In genomic region chr2:60867304-60867703, GRCm38 (mm10) we compare ENCODE assay signal across 17 mouse cellular contexts.
"Had no signal": no experiment of that assay in that cellular context is flagged by ENCODE, and none has a peak within 500 bp of the region (broad histone marks: within the 10 kb centered on the region; RNA-seq: fewer than 3 reads in every experiment).

No protein-coding gene starts in this region.

- ATAC-seq: midbrain, embryonic 15.5 days had no signal

- H3K4me2 ChIP-seq: limb, embryonic 13.5 days; lung, embryonic 15.5 days; midbrain, embryonic 11.5 days; midbrain, embryonic 15.5 days; neural tube, embryonic 13.5 days had no signal

- H3K9me3 ChIP-seq: limb, embryonic 13.5 days; lung, embryonic 15.5 days; megakaryocyte, embryonic 14.5 days; midbrain, embryonic 15.5 days; neural tube, embryonic 13.5 days had no signal

- H3K27me3 ChIP-seq: limb, embryonic 13.5 days; lung, embryonic 15.5 days; megakaryocyte, embryonic 14.5 days; midbrain, embryonic 15.5 days; neural tube, embryonic 13.5 days had no signal

- H3K36me3 ChIP-seq: lung, embryonic 15.5 days; midbrain, embryonic 15.5 days; neural tube, embryonic 13.5 days had no signal

- H3K4me1 ChIP-seq: midbrain, embryonic 15.5 days had no signal

- H3K4me3 ChIP-seq: layer of hippocampus, adult 2 months; limb, embryonic 13.5 days; lung, embryonic 15.5 days; midbrain, embryonic 15.5 days; neural tube, embryonic 13.5 days had no signal

- H3K9ac ChIP-seq: limb, embryonic 13.5 days; liver, embryonic 14.5 days; lung, embryonic 15.5 days; midbrain, embryonic 15.5 days; neural tube, embryonic 13.5 days had no signal

- H3K27ac ChIP-seq: layer of hippocampus, adult 2 months; limb, embryonic 13.5 days; liver, embryonic 14.5 days; lung, embryonic 15.5 days; macrophage; midbrain, embryonic 15.5 days; neural tube, embryonic 13.5 days had no signal

- DNase-seq: kidney, adult 11 months; kidney, postnatal 10 days; kidney, postnatal 4 days; left cerebral cortex, postnatal 4 days; lung, postnatal 14 days; right cerebral cortex, postnatal 25 days; thymus, adult 18-20 months; thymus, postnatal 14 days had no signal
